ENCODE assay signal across 27 mouse cellular contexts in genomic region chr3:28843231-28843630, GRCm38 (mm10). TPM values are rescaled to one million over a fixed set of nuclear protein-coding genes. Genes with fewer than 3 reads are reported as not detected.
DNase-seq lines count a peak whose midpoint lies in the region; ATAC-seq and TF ChIP-seq lines count a peak whose summit lies in the region.
"Had no signal": no experiment of that assay in that cellular context is flagged by ENCODE, and none has a peak within 500 bp of the region (broad histone marks: within the 10 kb centered on the region; RNA-seq: fewer than 3 reads in every experiment).

No protein-coding gene starts in this region.

- no peaks in the 10 kb centered on the region for H3K36me3 ChIP-seq in kidney, adult 2 months (ENCODE audit: control insufficient read depth, insufficient read depth, low read length)
- no peaks in the 10 kb centered on the region for H3K36me3 ChIP-seq in kidney, embryonic 14.5 days (ENCODE audit: control insufficient read depth, insufficient read depth, low read length)
- H3K36me3 ChIP-seq in hindbrain, embryonic 10.5 days, result no peaks in the 10 kb centered on the region
- H3K36me3 ChIP-seq: embryonic facial prominence, embryonic 15.5 days; forebrain, embryonic 10.5 days; G1E; heart, embryonic 12.5 days; hindbrain, embryonic 12.5 days had no signal

- no peak overlapping the region for H3K4me2 ChIP-seq in kidney, embryonic 14.5 days (replicated peaks; ENCODE audit: low read depth, low read length)
- H3K4me2 ChIP-seq: embryonic facial prominence, embryonic 15.5 days; heart, embryonic 12.5 days; hindbrain, embryonic 12.5 days had no signal

- H3K4me1 ChIP-seq in kidney, adult 2 months (ENCODE audit: control insufficient read depth, insufficient read depth, low read length), result peaks cover 9% of the 10 kb centered on the region; the same call in 1 of the 2 replicates
- 0 out of 2 replicates have a peak, but pooled peaks cover 9% of the 10 kb centered on the region for H3K4me1 ChIP-seq in kidney, embryonic 14.5 days (ENCODE audit: control insufficient read depth, insufficient read depth, low read length)
- peaks cover 18% of the 10 kb centered on the region for H3K4me1 ChIP-seq in hindbrain, embryonic 10.5 days (replicated peaks)
- H3K4me1 ChIP-seq: embryonic facial prominence, embryonic 15.5 days had no signal

- no peak for TF ChIP-seq POLR2A in kidney, adult 2 months (IDR thresholded peaks at IDR 0.05; ENCODE audit: low read depth, low read length)

- TF ChIP-seq CTCF in kidney, adult 2 months (conservative IDR thresholded peaks at IDR 0.05; ENCODE audit: insufficient read depth, insufficient read length, low read depth, low read length), result no peak

- intact Hi-C loops in heart, postnatal 14 days (cut with DNase I), result no loop called here

- no peak overlapping the region for H3K4me3 ChIP-seq in kidney, adult 2 months (ENCODE audit: insufficient read depth, low read depth, low read length)
- no peak overlapping the region for H3K4me3 ChIP-seq in kidney, embryonic 14.5 days (ENCODE audit: low read length)
- no peak overlapping the region for H3K4me3 ChIP-seq in hindbrain, embryonic 10.5 days
- H3K4me3 ChIP-seq: embryonic facial prominence, embryonic 15.5 days; erythroblast, embryonic 14.5 days; forebrain, embryonic 10.5 days; gastrocnemius, adult 2 months; heart, embryonic 12.5 days; hindbrain, embryonic 12.5 days had no signal

- no peaks in the 10 kb centered on the region for H3K27me3 ChIP-seq in kidney, adult 2 months (replicated peaks; ENCODE audit: control insufficient read depth, insufficient read depth, low read length)
- H3K27me3 ChIP-seq in kidney, embryonic 14.5 days (ENCODE audit: control insufficient read depth, insufficient read depth, low read length), result no peaks in the 10 kb centered on the region
- no peaks in the 10 kb centered on the region for H3K27me3 ChIP-seq in hindbrain, embryonic 10.5 days (ENCODE audit: insufficient read depth, poor library complexity, severe bottlenecking)
- H3K27me3 ChIP-seq: embryonic facial prominence, embryonic 15.5 days; heart, embryonic 12.5 days; hindbrain, embryonic 12.5 days had no signal

- no peak for DNase-seq in kidney, adult 2 months
- no peak for DNase-seq in kidney, postnatal 36 days
- peak; percentile 14 for DNase-seq in kidney, postnatal 10 days
- DNase-seq in Muller cell, postnatal 12 days (ENCODE audit: inconsistent ontology term), result peak; percentile 4
- DNase-seq in heart, postnatal 14 days, result no peak
- DNase-seq in hindbrain, embryonic 10.5 days (ENCODE audit: low spot score), result no peak
- DNase-seq: adrenal gland, adult 2 months; adrenal gland, postnatal 36 days; cerebellum, adult 2 months; cerebellum, postnatal 10 days; gastrocnemius, adult 2 months; gastrocnemius, postnatal 25 days; heart, postnatal 36 days had no signal

- H3K9ac ChIP-seq in kidney, embryonic 14.5 days (ENCODE audit: low read depth, low read length), result no peak overlapping the region
- H3K9ac ChIP-seq: embryonic facial prominence, embryonic 15.5 days; heart, embryonic 12.5 days; hindbrain, embryonic 12.5 days had no signal

- H3K9me3 ChIP-seq in kidney, embryonic 14.5 days (ENCODE audit: control insufficient read depth, low read length), result no peaks in the 10 kb centered on the region
- no peaks in the 10 kb centered on the region for H3K9me3 ChIP-seq in hindbrain, embryonic 10.5 days
- H3K9me3 ChIP-seq: embryonic facial prominence, embryonic 15.5 days; forebrain, embryonic 10.5 days; G1E; heart, embryonic 12.5 days; hindbrain, embryonic 12.5 days had no signal

- ATAC-seq in kidney, embryonic 14.5 days (ENCODE audit: low FRiP score, low TSS enrichment), result no peak
- ATAC-seq: hindbrain, embryonic 16.5 days had no signal

- H3K27ac ChIP-seq in kidney, adult 2 months (ENCODE audit: insufficient read depth, low read depth, low read length), result peak overlapping the region; percentile 56
- no peak overlapping the region for H3K27ac ChIP-seq in kidney, embryonic 14.5 days (ENCODE audit: low read depth, low read length)
- H3K27ac ChIP-seq in hindbrain, embryonic 10.5 days, result no peak overlapping the region
- H3K27ac ChIP-seq: embryonic facial prominence, embryonic 15.5 days; forebrain, embryonic 10.5 days; gastrocnemius, adult 2 months; hindbrain, embryonic 12.5 days had no signal

- 18% methylated on average over 8 of the region's 8 CpGs for WGBS in kidney, adult 2 months
- WGBS in kidney, embryonic 14.5 days, result 22% methylated on average over 8 of the region's 8 CpGs
- 44% methylated on average over 8 of the region's 8 CpGs for WGBS in hindbrain, embryonic 10.5 days

RNA-seq across cellular contexts. Expression of gene Rpl22l1, which starts 38.0 kb away (rescaled TPM):
- 6.0 and 14.8 TPM in 2 replicates for polyA plus RNA-seq in kidney, adult 2 months (2012; rRNA removed)
- 514 and 811 TPM in 2 replicates for polyA plus RNA-seq in kidney, embryonic 14.5 days (2014; fragmentation: Nextera tagmentation; extraction: Ambion mirVana)
- total RNA-seq in heart, postnatal 14 days (2021), result 100 to 1,000 TPM; 106 to 110 TPM
- polyA plus RNA-seq in hindbrain, embryonic 10.5 days (2016; fragmentation: Nextera tagmentation; extraction: Ambion mirVana), result 307 and 321 TPM in 2 replicates

RNA-seq across cellular contexts. Expression of gene Gm1527, which starts 49.2 kb away (rescaled TPM):
- polyA plus RNA-seq in kidney, adult 2 months (2012; rRNA removed), result not detected in 2 replicates
- polyA plus RNA-seq in kidney, embryonic 14.5 days (2014; fragmentation: Nextera tagmentation; extraction: Ambion mirVana), result not detected in 2 replicates
- total RNA-seq in heart, postnatal 14 days (2021), result not detected
- polyA plus RNA-seq in hindbrain, embryonic 10.5 days (2016; fragmentation: Nextera tagmentation; extraction: Ambion mirVana), result not detected in 2 replicates
- total RNA-seq: G1E; gastrocnemius, adult 2 months; gastrocnemius, postnatal 25 days; granulocyte monocyte progenitor cell, adult 5-6 weeks; heart, adult 8-10 months; heart, postnatal 36 days had no signal
- polyA plus RNA-seq: adrenal gland, adult 2 months; C2C12; cerebellum, adult 2 months; embryonic facial prominence, embryonic 11.5 days; embryonic facial prominence, embryonic 15.5 days; erythroblast, embryonic 14.5 days; forebrain, embryonic 10.5 days; forebrain, embryonic 14.5 days; G1E; heart, embryonic 12.5 days; heart, embryonic 16.5 days; hindbrain, embryonic 12.5 days; hindbrain, embryonic 16.5 days had no signal

Comparison
In these comparisons a context has a peak if more than half of its experiments do, and no peak if none do; other contexts are left out.
1. DNase-seq: peak in kidney, postnatal 10 days (single experiment) and Muller cell, postnatal 12 days (single experiment); none in kidney, adult 2 months (single experiment), kidney, postnatal 36 days (0 of 2), heart, postnatal 14 days (0 of 2) and hindbrain, embryonic 10.5 days (single experiment).
2. RNA of gene Rpl22l1, which starts 38.0 kb away (polyA plus RNA-seq): 514 to 811 TPM in kidney, embryonic 14.5 days and 307 to 321 TPM in hindbrain, embryonic 10.5 days; 6.0 to 14.8 TPM in kidney, adult 2 months; every median in the first group is over 10 times any median in the second.